Mouse (Mus musculus) megakaryocyte, embryonic 14.5 days (primary cell): Measurements from ENCODE around the gene Shisa5.

Experiments used
- FLI1 ChIP-seq: IDR thresholded peaks from 2 replicates; pipeline ENCODE4 v1.6.1; 2012; ENCODE audit warnings: low read length, inconsistent platforms, mixed read lengths
- GATA1 ChIP-seq: IDR thresholded peaks from 3 replicates; pipeline ENCODE4 v1.6.1; 2012; ENCODE audit warnings: mixed read lengths, low read length, inconsistent platforms, borderline replicate concordance

DNA sequence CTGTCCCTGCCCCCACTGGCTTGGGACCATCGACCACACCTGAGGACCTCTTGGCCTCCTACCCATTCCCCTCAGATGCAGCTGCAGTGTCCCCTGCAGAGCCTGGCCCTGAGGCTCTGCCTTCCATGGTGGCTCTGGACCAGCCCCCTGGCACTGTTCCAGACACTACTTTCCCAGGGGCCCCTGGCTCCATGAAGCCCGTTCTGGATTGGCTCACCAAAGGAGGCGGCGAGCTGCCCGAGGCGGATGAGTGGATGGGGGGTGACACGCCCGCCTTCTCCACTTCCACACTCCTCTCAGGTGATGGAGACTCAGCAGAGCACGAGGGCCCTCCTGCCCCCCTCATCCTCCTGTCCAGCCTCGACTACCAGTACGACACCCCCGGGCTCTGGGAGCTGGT is 66.6 kb downstream of the Shisa5 start:
- TF ChIP-seq GATA1 (no peak), FLI1 (no peak)
